8 mouse cellular contexts compared by ENCODE assay signal in the genomic region with DNA sequence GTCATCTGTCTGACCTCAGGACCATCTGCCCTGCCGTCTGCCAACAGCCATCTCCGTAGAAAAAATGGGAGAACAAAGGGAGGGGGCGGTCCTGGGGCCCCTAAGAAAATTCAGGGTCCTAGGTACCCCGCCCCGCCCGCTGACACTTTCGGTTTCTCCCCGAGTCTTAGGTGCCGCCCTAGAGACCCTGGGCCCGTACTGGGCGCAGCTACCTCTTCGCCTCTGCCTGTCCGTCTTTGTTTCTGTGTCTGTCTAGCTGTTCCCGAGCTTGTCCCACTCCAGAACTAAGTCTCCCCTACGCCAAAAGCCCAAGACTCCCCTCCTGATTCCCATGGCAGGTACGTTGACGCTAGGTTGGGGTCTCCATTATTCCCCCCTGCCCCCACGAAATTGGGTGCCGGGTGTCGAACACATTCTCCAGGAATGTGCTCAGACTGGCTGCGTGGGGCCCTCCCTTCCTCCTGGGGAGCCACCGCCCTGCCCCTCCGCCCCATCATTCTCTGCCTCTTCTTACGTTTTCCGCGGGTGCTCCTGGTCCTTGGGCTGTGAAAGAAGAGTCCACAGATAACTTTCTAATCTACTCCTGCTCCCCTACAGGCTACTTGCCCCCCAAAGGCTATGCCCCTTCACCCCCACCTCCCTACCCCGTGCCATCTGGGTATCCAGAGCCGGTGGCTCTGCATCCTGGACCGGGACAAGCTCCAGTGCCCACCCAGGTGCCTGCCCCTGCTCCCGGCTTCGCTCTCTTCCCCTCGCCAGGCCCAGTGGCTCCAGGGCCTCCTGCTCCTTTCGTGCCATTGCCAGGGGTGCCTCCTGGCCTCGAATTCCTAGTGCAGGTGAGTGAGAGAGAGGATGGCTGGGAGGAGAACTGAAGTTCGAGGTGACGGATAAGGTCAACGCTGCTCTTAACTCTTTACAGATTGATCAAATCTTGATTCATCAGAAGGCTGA. TPM values are rescaled to one million over a fixed set of nuclear protein-coding genes. Genes with fewer than 3 reads are reported as not detected.
A peak's percentile ranks its signal among the peaks of the same experiment; 100 is the strongest.
DNase-seq lines count a peak whose midpoint lies in the region; ATAC-seq and TF ChIP-seq lines count a peak whose summit lies in the region.

No protein-coding gene starts in this region.

- no peak for TF ChIP-seq CTCF in testis, adult 2 months (IDR thresholded peaks at IDR 0.05; ENCODE audit: control insufficient read depth, insufficient read depth, insufficient replicate concordance, low read depth, low read length)

- peak overlapping the region; percentile 89 for H3K4me2 ChIP-seq in heart, embryonic 11.5 days

- no peaks in the 10 kb centered on the region for H3K9me3 ChIP-seq in heart, embryonic 11.5 days (replicated peaks; ENCODE audit: control insufficient read depth, low read length)
- H3K9me3 ChIP-seq in limb, embryonic 10.5 days (replicated peaks): no peaks in the 10 kb centered on the region

- no peaks in the 10 kb centered on the region for H3K36me3 ChIP-seq in testis, adult 2 months (ENCODE audit: control insufficient read depth, insufficient read depth, low read length)
- H3K36me3 ChIP-seq in heart, embryonic 11.5 days (ENCODE audit: control insufficient read depth, insufficient read depth, low read length): peaks cover 13% of the 10 kb centered on the region; the same call in 1 of the 2 replicates
- peaks cover 45% of the 10 kb centered on the region for H3K36me3 ChIP-seq in limb, embryonic 10.5 days

- 12% methylated on average over 37 of the region's 37 CpGs for WGBS in heart, embryonic 11.5 days (ENCODE audit: insufficient replicate concordance)
- 10% methylated on average over 37 of the region's 37 CpGs for WGBS in limb, embryonic 10.5 days

- no peak overlapping the region for H3K27ac ChIP-seq in testis, adult 2 months (ENCODE audit: control insufficient read depth, insufficient read depth, low read depth, low read length)
- H3K27ac ChIP-seq in heart, embryonic 11.5 days (ENCODE audit: low read depth, low read length): peak overlapping the region; percentile 90
- H3K27ac ChIP-seq in limb, embryonic 10.5 days: peak overlapping the region; percentile 97

- H3K27me3 ChIP-seq in testis, adult 2 months (ENCODE audit: control insufficient read depth, insufficient read depth, low read length): no peaks in the 10 kb centered on the region
- H3K27me3 ChIP-seq in heart, embryonic 11.5 days (ENCODE audit: control insufficient read depth, insufficient read depth, low read length): no peaks in the 10 kb centered on the region
- H3K27me3 ChIP-seq in limb, embryonic 10.5 days (ENCODE audit: low read depth, poor library complexity, severe bottlenecking): no peaks in the 10 kb centered on the region

- ATAC-seq in common myeloid progenitor, adult 5-6 weeks (replicated peaks; ENCODE audit: low read depth, poor library complexity, severe bottlenecking): peak; percentile 26
- peak; percentile 39 for ATAC-seq in heart, embryonic 11.5 days (replicated peaks; ENCODE audit: insufficient number of reproducible peaks, low FRiP score, low TSS enrichment)
- peak; percentile 26; the same call in 1 of the 2 replicates for ATAC-seq in megakaryocyte-erythroid progenitor cell, adult 5-6 weeks (replicated peaks; ENCODE audit: low FRiP score, low TSS enrichment, poor library complexity, severe bottlenecking)

- TF ChIP-seq POLR2A in testis, adult 2 months (IDR thresholded peaks at IDR 0.05; ENCODE audit: control insufficient read depth, low read depth, low read length): no peak

- H3K4me3 ChIP-seq in testis, adult 2 months (ENCODE audit: control insufficient read depth, low read depth, low read length): peak overlapping the region; percentile 86
- peak overlapping the region; percentile 74 for H3K4me3 ChIP-seq in heart, embryonic 11.5 days (ENCODE audit: low read depth, low read length)
- H3K4me3 ChIP-seq in limb, embryonic 10.5 days: peak overlapping the region; percentile 78

- DNase-seq in testis, postnatal 10 days (ENCODE audit: low spot score): no peak
- peak; percentile 65 for DNase-seq in limb, embryonic 10.5 days (ENCODE audit: low spot score)
- no peak for DNase-seq in layer of hippocampus, adult 8-10 months (ENCODE audit: low spot score in 2 of 2)
- DNase-seq in frontal cortex, postnatal 14 days (ENCODE audit: low spot score in 2 of 2): no peak

- H3K9ac ChIP-seq in heart, embryonic 11.5 days (ENCODE audit: low read depth, low read length): peak overlapping the region; percentile 92

- H3K4me1 ChIP-seq in testis, adult 2 months (ENCODE audit: control insufficient read depth, insufficient read depth, low read length): peaks cover 6% of the 10 kb centered on the region
- H3K4me1 ChIP-seq in heart, embryonic 11.5 days (ENCODE audit: control insufficient read depth, insufficient read depth, low read length): peaks cover 15% of the 10 kb centered on the region
- peaks cover 42% of the 10 kb centered on the region for H3K4me1 ChIP-seq in limb, embryonic 10.5 days

RNA-seq across cellular contexts. Expression of a gene that starts 0.8 kb away (rescaled TPM):
- 6.5 and 8.5 TPM in 2 replicates for polyA plus RNA-seq in testis, adult 2 months (2012; rRNA removed)
- total RNA-seq in common myeloid progenitor, adult 5-6 weeks (2017): 24.6 and 31.0 TPM in 2 replicates
- 65.9 and 75.2 TPM in 2 replicates for polyA plus RNA-seq in heart, embryonic 11.5 days (2014; fragmentation: Nextera tagmentation; extraction: Ambion mirVana)
- 96.7 and 117 TPM in 2 replicates for polyA plus RNA-seq in limb, embryonic 10.5 days (2016; fragmentation: Nextera tagmentation; extraction: Ambion mirVana)
- 54.7 and 61.3 TPM in 2 replicates for total RNA-seq in megakaryocyte-erythroid progenitor cell, adult 5-6 weeks (2014; fragmentation: Nextera tagmentation)
- 14.5 and 14.8 TPM in 2 replicates for total RNA-seq in megakaryocyte-erythroid progenitor cell, adult 5-6 weeks (2017)
- total RNA-seq in layer of hippocampus, adult 8-10 months (2022): 10 to 100 TPM; 17.1 to 21.8 (median 20.0) TPM

RNA-seq across cellular contexts. Expression of a gene that starts 8.7 kb away (rescaled TPM):
- polyA plus RNA-seq in testis, adult 2 months (2012; rRNA removed): 21.9 and 22.7 TPM in 2 replicates
- total RNA-seq in common myeloid progenitor, adult 5-6 weeks (2017): 245 and 258 TPM in 2 replicates
- polyA plus RNA-seq in heart, embryonic 11.5 days (2014; fragmentation: Nextera tagmentation; extraction: Ambion mirVana): 321 and 331 TPM in 2 replicates
- polyA plus RNA-seq in limb, embryonic 10.5 days (2016; fragmentation: Nextera tagmentation; extraction: Ambion mirVana): 269 and 280 TPM in 2 replicates
- 166 and 210 TPM in 2 replicates for total RNA-seq in megakaryocyte-erythroid progenitor cell, adult 5-6 weeks (2014; fragmentation: Nextera tagmentation)
- 64.8 and 66.7 TPM in 2 replicates for total RNA-seq in megakaryocyte-erythroid progenitor cell, adult 5-6 weeks (2017)
- total RNA-seq in layer of hippocampus, adult 8-10 months (2022): 100 to 1,000 TPM; 113 to 131 (median 121) TPM

RNA-seq across cellular contexts. Expression of a gene that starts 9.4 kb away (rescaled TPM):
- 2.4 and 2.7 TPM in 2 replicates for polyA plus RNA-seq in testis, adult 2 months (2012; rRNA removed)
- 6.5 and 8.6 TPM in 2 replicates for total RNA-seq in common myeloid progenitor, adult 5-6 weeks (2017)
- polyA plus RNA-seq in heart, embryonic 11.5 days (2014; fragmentation: Nextera tagmentation; extraction: Ambion mirVana): 3.1 and 3.3 TPM in 2 replicates
- polyA plus RNA-seq in limb, embryonic 10.5 days (2016; fragmentation: Nextera tagmentation; extraction: Ambion mirVana): 2.2 and 3.5 TPM in 2 replicates
- total RNA-seq in megakaryocyte-erythroid progenitor cell, adult 5-6 weeks (2014; fragmentation: Nextera tagmentation): 7.9 and 8.3 TPM in 2 replicates
- 2.9 and 3.8 TPM in 2 replicates for total RNA-seq in megakaryocyte-erythroid progenitor cell, adult 5-6 weeks (2017)
- 100 to 1,000 TPM; 189 to 200 (median 199) TPM for total RNA-seq in layer of hippocampus, adult 8-10 months (2022)

RNA-seq across cellular contexts. Expression of a gene that starts 11.5 kb away (rescaled TPM):
- polyA plus RNA-seq in testis, adult 2 months (2012; rRNA removed): 1.6 and 1.9 TPM in 2 replicates
- not detected in 2 replicates for total RNA-seq in common myeloid progenitor, adult 5-6 weeks (2017)
- polyA plus RNA-seq in heart, embryonic 11.5 days (2014; fragmentation: Nextera tagmentation; extraction: Ambion mirVana): 0.23 and 0.39 TPM in 2 replicates
- 1.1 TPM in 2 replicates for polyA plus RNA-seq in limb, embryonic 10.5 days (2016; fragmentation: Nextera tagmentation; extraction: Ambion mirVana)
- 0.48 TPM in 1 of 2 replicates, not detected in the other for total RNA-seq in megakaryocyte-erythroid progenitor cell, adult 5-6 weeks (2014; fragmentation: Nextera tagmentation)
- 0.34 TPM in 1 of 2 replicates, not detected in the other for total RNA-seq in megakaryocyte-erythroid progenitor cell, adult 5-6 weeks (2017)
- total RNA-seq in layer of hippocampus, adult 8-10 months (2022): not detected

RNA-seq across cellular contexts. Expression of a gene that starts 25.0 kb away (rescaled TPM):
- 1,704 and 1,758 TPM in 2 replicates for polyA plus RNA-seq in testis, adult 2 months (2012; rRNA removed)
- total RNA-seq in common myeloid progenitor, adult 5-6 weeks (2017): not detected in 2 replicates
- not detected in 2 replicates for polyA plus RNA-seq in heart, embryonic 11.5 days (2014; fragmentation: Nextera tagmentation; extraction: Ambion mirVana)
- polyA plus RNA-seq in limb, embryonic 10.5 days (2016; fragmentation: Nextera tagmentation; extraction: Ambion mirVana): not detected in 2 replicates
- total RNA-seq in megakaryocyte-erythroid progenitor cell, adult 5-6 weeks (2014; fragmentation: Nextera tagmentation): not detected in 2 replicates
- total RNA-seq in megakaryocyte-erythroid progenitor cell, adult 5-6 weeks (2017): not detected in 2 replicates
- total RNA-seq in layer of hippocampus, adult 8-10 months (2022): under 1 TPM in 2 of 4 experiments, not detected in 2; 0.31 to 0.75 TPM

Comparison
In these comparisons a context has a peak if more than half of its experiments do, and no peak if none do; other contexts are left out.
1. RNA of a gene that starts 9.4 kb away (total RNA-seq): 189 to 200 TPM in layer of hippocampus, adult 8-10 months; 6.5 to 8.6 TPM in common myeloid progenitor, adult 5-6 weeks and 2.9 to 8.3 TPM in megakaryocyte-erythroid progenitor cell, adult 5-6 weeks; every median in the first group is over 10 times any median in the second.
2. Peak in every context shown above with its lines, with median percentiles within 50 percentile points of each other: H3K4me3 ChIP-seq and ATAC-seq.